Mouse (Mus musculus): ENCODE measurements around the gene Gpa33.

Gene Gpa33

GRCm38 (mm10) chr1:166130224-166130860 lies at the start of gene Gpa33:
TSS of gene Gpa33 (plus strand) at chr1:166130238.
- no peak for DNase-seq (ENCODE audit: low spot score in 2 of 2)

GRCm38 (mm10) chr1:166088446-166089170 lies 41.4 kb upstream of the Gpa33 start:
- DNase-seq (ENCODE audit: low spot score in 2 of 2): no peak

- DNase-seq (ENCODE audit: low spot score in 2 of 2): no peak
Observed at GRCm38 (mm10) chr1:166089337-166089736, 40.7 kb upstream of the Gpa33 start.

- no peak for DNase-seq (ENCODE audit: low spot score in 2 of 2)
Observed at GRCm38 (mm10) chr1:166089739-166090138, 40.3 kb upstream of the Gpa33 start.

- no peak for DNase-seq (ENCODE audit: low spot score in 2 of 2)
Observed at GRCm38 (mm10) chr1:166090306-166090705, 39.7 kb upstream of the Gpa33 start.

GRCm38 (mm10) chr1:166094462-166094861 lies 35.6 kb upstream of the Gpa33 start:
- DNase-seq (ENCODE audit: low spot score in 2 of 2): no peak

- no peak for DNase-seq (ENCODE audit: low spot score in 2 of 2)
Observed at GRCm38 (mm10) chr1:166098120-166098519, 31.9 kb upstream of the Gpa33 start.

GRCm38 (mm10) chr1:166102920-166103608 lies 27.0 kb upstream of the Gpa33 start:
- peak in 1 of 2 experiments; percentile 20 for DNase-seq (ENCODE audit: low spot score in 2 of 2)

GRCm38 (mm10) chr1:166104858-166105257 lies 25.2 kb upstream of the Gpa33 start:
- DNase-seq (ENCODE audit: low spot score in 2 of 2): no peak

GRCm38 (mm10) chr1:166105464-166105863 lies 24.6 kb upstream of the Gpa33 start:
- no peak for DNase-seq (ENCODE audit: low spot score in 2 of 2)

- no peak for DNase-seq (ENCODE audit: low spot score in 2 of 2)
Observed at GRCm38 (mm10) chr1:166114986-166115385, 15.1 kb upstream of the Gpa33 start.

- DNase-seq (ENCODE audit: low spot score in 2 of 2): no peak
Observed at GRCm38 (mm10) chr1:166115719-166116118, 14.3 kb upstream of the Gpa33 start.

GRCm38 (mm10) chr1:166117866-166118639 lies 12.0 kb upstream of the Gpa33 start:
- DNase-seq (ENCODE audit: low spot score in 2 of 2): no peak

GRCm38 (mm10) chr1:166122114-166122513 lies 7.9 kb upstream of the Gpa33 start:
- no peak for DNase-seq (ENCODE audit: low spot score in 2 of 2)

- DNase-seq (ENCODE audit: low spot score in 2 of 2): no peak
Observed at GRCm38 (mm10) chr1:166123045-166123444, 7.0 kb upstream of the Gpa33 start.

- DNase-seq (ENCODE audit: low spot score in 2 of 2): no peak
Observed at GRCm38 (mm10) chr1:166123751-166124150, 6.3 kb upstream of the Gpa33 start.

- no peak for DNase-seq (ENCODE audit: low spot score in 2 of 2)
Observed at GRCm38 (mm10) chr1:166124932-166125593, 5.0 kb upstream of the Gpa33 start.

- no peak for DNase-seq (ENCODE audit: low spot score in 2 of 2)
Observed at GRCm38 (mm10) chr1:166126290-166126689, 3.7 kb upstream of the Gpa33 start.

GRCm38 (mm10) chr1:166126795-166127194 lies 3.2 kb upstream of the Gpa33 start:
- no peak for DNase-seq (ENCODE audit: low spot score in 2 of 2)

GRCm38 (mm10) chr1:166127719-166128118 lies 2.3 kb upstream of the Gpa33 start, which contains the start of gene Dusp27:
TSS of gene Dusp27 (minus strand) at chr1:166127922.
- DNase-seq (ENCODE audit: low spot score in 2 of 2): no peak

GRCm38 (mm10) chr1:166128551-166128950 lies 1.5 kb upstream of the Gpa33 start:
- no peak for DNase-seq (ENCODE audit: low spot score in 2 of 2)
